Mouse (Mus musculus) gastrocnemius, postnatal 4 days (tissue): Measurements from ENCODE around the gene Tex19.2. TPM values are rescaled to one million over a fixed set of nuclear protein-coding genes. Genes with fewer than 3 reads are reported as not detected.

Source experiments
- total RNA-seq, 2 experiments: library from RNA; stranded (reverse); gene quantifications; 2 replicates each; pipeline ENCODE4 v1.2.3; 2021

Gene Tex19.2
- total RNA-seq, 2 experiments from 2014 or later, result not detected

Other genes starting within 250 kb of the Tex19.2 start
- gene Ccdc57, start 185.8 kb downstream of the Tex19.2 start, total RNA-seq, result 1 to 10 TPM; 6.2 TPM
- gene Slc16a3, start 170.2 kb downstream of the Tex19.2 start, total RNA-seq, result 100 to 1,000 TPM; 151 to 160 TPM
- 100 to 1,000 TPM in 1 of 2 experiments, 10 to 100 TPM in 1; 85.4 to 111 TPM for gene Csnk1d, start 127.3 kb downstream of the Tex19.2 start, total RNA-seq
- not detected for gene Cd7, start 79.3 kb downstream of the Tex19.2 start, total RNA-seq
- gene Sectm1b, start 55.1 kb downstream of the Tex19.2 start, total RNA-seq, result not detected
- not detected for gene Sectm1a, start 37.5 kb downstream of the Tex19.2 start, total RNA-seq
- under 1 TPM in 1 of 2 experiments, not detected in 1; 0.15 TPM for gene Tex19.1, start 27.5 kb upstream of the Tex19.2 start, total RNA-seq
- gene Uts2r, start 41.6 kb upstream of the Tex19.2 start, total RNA-seq, result 1 to 10 TPM; 3.6 to 5.1 TPM
- 10 to 100 TPM; 14.4 to 14.8 TPM for gene Hexdc, start 85.8 kb upstream of the Tex19.2 start, total RNA-seq
- 10 to 100 TPM; 14.6 to 14.7 TPM for gene Ogfod3, start 86.0 kb upstream of the Tex19.2 start, total RNA-seq
- gene Cybc1, start 110.6 kb upstream of the Tex19.2 start, total RNA-seq, result 10 to 100 TPM; 14.2 to 15.5 TPM
- 10 to 100 TPM; 36.7 to 38.8 TPM for gene Narf, start 118.6 kb upstream of the Tex19.2 start, total RNA-seq
- 10 to 100 TPM; 36.4 to 37.5 TPM for gene Foxk2, start 141.3 kb upstream of the Tex19.2 start, total RNA-seq
- 10 to 100 TPM; 60.8 to 61.9 TPM for gene Wdr45b, start 235.8 kb upstream of the Tex19.2 start, total RNA-seq